Mouse (Mus musculus): Measurements from ENCODE around the gene Rasgef1b. TPM values are rescaled to one million over a fixed set of nuclear protein-coding genes. Genes with fewer than 3 reads are reported as not detected.

Gene Rasgef1b
- polyA plus RNA-seq, 1 experiment from 2014 or later: 33.9 TPM

DNA sequence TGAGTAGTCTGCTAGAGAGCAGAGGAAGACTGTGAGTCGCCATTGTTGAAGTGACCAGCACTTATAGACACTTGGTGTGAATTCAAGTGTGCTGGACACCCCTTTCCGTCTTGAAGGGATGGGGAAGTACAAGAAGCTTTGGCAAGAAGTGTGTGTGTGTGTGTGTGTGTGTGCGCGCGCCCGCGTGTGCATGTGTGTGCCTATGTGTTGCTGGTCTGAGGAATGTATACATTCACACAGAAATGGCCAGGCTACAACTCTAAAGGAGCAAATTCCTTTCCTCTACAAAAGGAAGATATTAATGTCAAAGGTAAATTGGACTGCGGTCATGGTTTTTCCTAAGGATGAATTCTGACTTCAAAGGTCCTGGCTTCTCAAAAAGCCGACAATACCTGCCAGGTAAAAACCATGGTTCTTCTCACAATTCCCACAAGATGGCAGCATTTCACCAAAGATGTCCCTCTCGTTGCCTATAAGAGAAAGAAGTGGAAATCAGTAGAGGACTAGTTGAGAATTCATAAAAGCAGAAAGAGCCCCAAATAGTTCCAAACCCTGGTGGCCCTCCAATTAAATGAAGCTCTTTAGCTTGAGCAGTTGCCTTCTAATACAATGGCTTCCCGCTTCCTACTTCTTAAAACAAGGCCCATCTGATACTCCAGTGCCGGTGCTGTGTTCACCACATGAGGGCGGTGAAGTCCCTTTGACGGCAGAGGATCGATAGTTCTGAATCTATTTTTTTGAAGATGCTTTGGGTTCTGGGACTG, 526.6 kb downstream of the Rasgef1b start:
- ATAC-seq: peak; percentile 59; the same call in 1 of the 2 replicates
- Histone ChIP-seq H3K4me3 (ENCODE audit: low read depth, low read length) (no peak overlapping the region), H3K27ac (ENCODE audit: low read length) (no peak overlapping the region), H3K9me3 (ENCODE audit: low read length) (no peaks in the 10 kb centered on the region), H3K4me2 (replicated peaks; ENCODE audit: low read depth, low read length) (peak overlapping the region; percentile 32), H3K36me3 (ENCODE audit: insufficient read depth, low read length) (no peaks in the 10 kb centered on the region), H3K27me3 (replicated peaks; ENCODE audit: insufficient read depth, low read length) (no peaks in the 10 kb centered on the region), H3K9ac (replicated peaks; ENCODE audit: low read depth) (no peak overlapping the region), H3K4me1 (ENCODE audit: insufficient read depth, low read depth, low read length) (no peaks in the 10 kb centered on the region)
- peak; percentile 77 for DNase-seq (ENCODE audit: low spot score)
- TF ChIP-seq CTCF (IDR thresholded peaks at IDR 0.05): peak; percentile 68
- TF ChIP-seq EP300 (IDR thresholded peaks at IDR 0.05): no peak
- 53% methylated on average over 15 of the region's 15 CpGs for WGBS

GRCm38 (mm10) chr5:99195436-99195835, 533.4 kb downstream of the Rasgef1b start:
- Histone ChIP-seq H3K4me3 (ENCODE audit: low read depth, low read length) (no peak overlapping the region), H3K4me2 (replicated peaks; ENCODE audit: low read depth, low read length) (no peak overlapping the region), H3K9me3 (ENCODE audit: low read length) (no peaks in the 10 kb centered on the region), H3K9ac (replicated peaks; ENCODE audit: low read depth) (no peak overlapping the region), H3K36me3 (ENCODE audit: insufficient read depth, low read length) (no peaks in the 10 kb centered on the region), H3K4me1 (ENCODE audit: insufficient read depth, low read depth, low read length) (peaks cover 9% of the 10 kb centered on the region; the same call in 1 of the 2 replicates), H3K27me3 (replicated peaks; ENCODE audit: insufficient read depth, low read length) (no peaks in the 10 kb centered on the region), H3K27ac (ENCODE audit: low read length) (no peak overlapping the region)
- DNase-seq (ENCODE audit: low spot score) (no peak), ATAC-seq (no peak)
- 97% methylated on average over 5 of the region's 5 CpGs for WGBS
- TF ChIP-seq EP300 (IDR thresholded peaks at IDR 0.05): no peak
- TF ChIP-seq CTCF (IDR thresholded peaks at IDR 0.05): no peak

- no peak overlapping the region for H3K27ac ChIP-seq (ENCODE audit: low read length)
- H3K36me3 ChIP-seq (ENCODE audit: insufficient read depth, low read length): no peaks in the 10 kb centered on the region
- peak overlapping the region; percentile 27 for H3K4me2 ChIP-seq (replicated peaks; ENCODE audit: low read depth, low read length)
- H3K9ac ChIP-seq (replicated peaks; ENCODE audit: low read depth): no peak overlapping the region
- H3K27me3 ChIP-seq (replicated peaks; ENCODE audit: insufficient read depth, low read length): no peaks in the 10 kb centered on the region
- no peak overlapping the region for H3K4me3 ChIP-seq (ENCODE audit: low read depth, low read length)
- peak; percentile 82 for DNase-seq (ENCODE audit: low spot score)
- TF ChIP-seq EP300 (IDR thresholded peaks at IDR 0.05): no peak
- TF ChIP-seq CTCF (IDR thresholded peaks at IDR 0.05): no peak
- no peaks in the 10 kb centered on the region for H3K9me3 ChIP-seq (ENCODE audit: low read length)
- WGBS: 27% methylated on average over 26 of the region's 26 CpGs
- H3K4me1 ChIP-seq (ENCODE audit: insufficient read depth, low read depth, low read length): peaks cover 15% of the 10 kb centered on the region; the same call in 1 of the 2 replicates
- ATAC-seq: peak; percentile 85
Measured at GRCm38 (mm10) chr5:99190941-99191800, 537.7 kb downstream of the Rasgef1b start.

DNA sequence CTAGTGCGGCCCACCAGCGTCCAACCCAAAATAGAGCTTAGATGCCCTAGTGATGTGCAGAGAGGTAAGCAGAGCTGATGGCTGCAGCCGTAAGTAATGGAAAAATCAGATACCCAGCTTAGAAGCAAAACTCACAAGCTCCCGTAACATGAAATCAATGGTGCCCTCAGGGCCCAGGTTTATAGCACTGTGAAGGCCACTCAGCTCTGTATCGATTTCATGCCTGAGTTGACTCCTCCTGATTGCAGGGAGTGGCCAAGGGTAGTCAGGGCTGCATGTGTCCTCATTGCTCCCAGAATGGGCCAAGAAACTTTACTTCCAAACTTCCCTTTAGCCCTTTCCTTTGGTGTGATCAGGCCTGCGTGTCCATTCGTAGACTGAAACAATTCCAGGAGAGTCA, 545.2 kb downstream of the Rasgef1b start:
- Histone ChIP-seq H3K36me3 (ENCODE audit: insufficient read depth, low read length) (no peaks in the 10 kb centered on the region), H3K4me3 (ENCODE audit: low read depth, low read length) (no peak overlapping the region), H3K27me3 (replicated peaks; ENCODE audit: insufficient read depth, low read length) (no peaks in the 10 kb centered on the region), H3K9ac (replicated peaks; ENCODE audit: low read depth) (no peak overlapping the region), H3K4me2 (replicated peaks; ENCODE audit: low read depth, low read length) (no peak overlapping the region), H3K27ac (ENCODE audit: low read length) (no peak overlapping the region), H3K9me3 (ENCODE audit: low read length) (no peaks in the 10 kb centered on the region), H3K4me1 (ENCODE audit: insufficient read depth, low read depth, low read length) (no peaks in the 10 kb centered on the region)
- TF ChIP-seq CTCF (IDR thresholded peaks at IDR 0.05) (no peak), EP300 (IDR thresholded peaks at IDR 0.05) (no peak)
- no peak for DNase-seq (ENCODE audit: low spot score)
- 85% methylated on average over 7 of the region's 7 CpGs for whole genome bisulfite sequencing
- no peak for ATAC-seq

DNA sequence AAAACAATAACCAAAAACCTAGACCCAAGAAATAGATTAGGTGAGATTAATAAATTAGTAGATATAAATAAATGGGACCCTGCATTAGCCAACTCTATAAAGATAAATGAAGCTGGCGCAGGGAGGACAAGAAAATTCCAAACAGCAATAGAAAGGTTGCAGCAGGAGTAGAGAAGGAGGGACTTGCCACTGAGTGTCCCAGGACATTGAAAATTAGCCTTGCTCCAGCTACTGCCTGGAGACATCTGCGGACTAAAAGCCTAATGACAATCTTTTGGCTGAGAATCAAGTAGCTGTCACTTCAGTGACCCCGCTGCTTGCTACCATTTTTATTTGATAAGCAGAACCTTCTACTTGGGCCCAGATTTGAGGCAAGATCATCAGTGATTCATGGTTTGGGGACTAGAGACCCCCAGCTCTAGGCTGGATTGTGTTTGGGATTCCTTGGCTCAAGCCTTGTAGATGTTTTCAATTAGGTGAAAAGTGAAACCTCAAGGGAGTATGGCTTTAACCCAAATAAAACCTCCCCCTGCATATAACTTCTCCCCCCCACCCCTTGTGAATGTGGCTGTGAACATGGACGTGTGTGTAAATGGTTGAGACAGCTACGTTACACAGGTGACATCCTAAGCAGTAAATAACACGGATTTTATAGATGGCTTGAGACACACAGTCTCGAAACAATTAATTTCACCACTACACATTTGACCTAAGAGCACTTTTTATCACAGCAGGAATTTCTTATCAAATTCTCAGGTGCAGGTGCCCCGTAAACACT, 554.1 kb downstream of the Rasgef1b start:
- no peak overlapping the region for H3K4me3 ChIP-seq (ENCODE audit: low read depth, low read length)
- peak; percentile 25; the same call in 1 of the 2 replicates for ATAC-seq
- H3K36me3 ChIP-seq (ENCODE audit: insufficient read depth, low read length): no peaks in the 10 kb centered on the region
- no peak for TF ChIP-seq EP300 (IDR thresholded peaks at IDR 0.05)
- no peak for TF ChIP-seq CTCF (IDR thresholded peaks at IDR 0.05)
- no peaks in the 10 kb centered on the region for H3K27me3 ChIP-seq (replicated peaks; ENCODE audit: insufficient read depth, low read length)
- 30% methylated on average over 8 of the region's 8 CpGs for WGBS
- H3K9me3 ChIP-seq (ENCODE audit: low read length): no peaks in the 10 kb centered on the region
- H3K4me2 ChIP-seq (replicated peaks; ENCODE audit: low read depth, low read length): no peak overlapping the region
- H3K27ac ChIP-seq (ENCODE audit: low read length): no peak overlapping the region
- no peak overlapping the region for H3K9ac ChIP-seq (replicated peaks; ENCODE audit: low read depth)
- DNase-seq (ENCODE audit: low spot score): peak; percentile 64
- no peaks in the 10 kb centered on the region for H3K4me1 ChIP-seq (ENCODE audit: insufficient read depth, low read depth, low read length)

DNA sequence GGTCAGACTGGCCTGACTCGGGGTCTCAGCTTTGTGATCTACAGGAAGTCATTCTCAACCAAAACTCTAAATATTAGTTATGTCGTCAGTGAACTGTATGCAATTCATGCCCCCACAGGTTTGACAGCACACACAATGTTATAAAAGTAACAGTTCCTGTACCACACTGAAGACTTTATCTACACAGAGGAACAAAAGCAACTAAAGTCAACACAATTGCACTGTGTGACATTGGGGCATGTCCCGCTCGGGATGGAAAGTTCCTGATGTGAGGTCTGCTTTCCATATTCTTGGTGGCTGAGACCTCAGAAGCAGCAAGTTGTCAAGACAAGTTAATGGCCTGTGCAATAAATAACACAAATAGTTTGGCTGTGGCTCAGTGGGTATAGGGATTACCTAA, 559.0 kb downstream of the Rasgef1b start:
- Histone ChIP-seq H3K4me2 (replicated peaks; ENCODE audit: low read depth, low read length) (no peak overlapping the region), H3K27ac (ENCODE audit: low read length) (no peak overlapping the region), H3K9ac (replicated peaks; ENCODE audit: low read depth) (no peak overlapping the region), H3K36me3 (ENCODE audit: insufficient read depth, low read length) (no peaks in the 10 kb centered on the region), H3K4me1 (ENCODE audit: insufficient read depth, low read depth, low read length) (no peaks in the 10 kb centered on the region), H3K4me3 (ENCODE audit: low read depth, low read length) (no peak overlapping the region), H3K9me3 (ENCODE audit: low read length) (no peaks in the 10 kb centered on the region), H3K27me3 (replicated peaks; ENCODE audit: insufficient read depth, low read length) (no peaks in the 10 kb centered on the region)
- TF ChIP-seq EP300 (IDR thresholded peaks at IDR 0.05) (no peak), CTCF (IDR thresholded peaks at IDR 0.05) (no peak)
- no peak for ATAC-seq
- DNase-seq (ENCODE audit: low spot score): no peak
- WGBS: 35% methylated on average over 4 of the region's 4 CpGs

Measured in lung, postnatal 0 days (tissue).